Mouse (Mus musculus) CD4-positive helper T cell, adult 2 months (primary cell): ENCODE data around the gene Vezf1.

Experiments
- DNase-seq: peaks from one replicate; pipeline ENCODE4 v3.0.0-alpha.2; 2012; ENCODE audit warnings: low read depth, missing footprints, low spot score

Gene Vezf1

GRCm38 (mm10) chr11:88053821-88054220 is 14.3 kb upstream of the Vezf1 start:
- DNase-seq = no peak

- DNase-seq = peak; percentile 76
Measured at GRCm38 (mm10) chr11:88054589-88054988, 13.5 kb upstream of the Vezf1 start.

GRCm38 (mm10) chr11:88055777-88056176 is 12.3 kb upstream of the Vezf1 start:
- no peak for DNase-seq

GRCm38 (mm10) chr11:88057788-88058187 is 10.3 kb upstream of the Vezf1 start:
- no peak for DNase-seq

GRCm38 (mm10) chr11:88059141-88059540 is 8.9 kb upstream of the Vezf1 start:
- DNase-seq = peak; percentile 76

- DNase-seq = peak; percentile 49
Measured at GRCm38 (mm10) chr11:88061892-88062625, 6.0 kb upstream of the Vezf1 start.

GRCm38 (mm10) chr11:88065732-88066131 is 2.3 kb upstream of the Vezf1 start:
- no peak for DNase-seq

GRCm38 (mm10) chr11:88067191-88067585 is 891 bp upstream of the Vezf1 start:
- DNase-seq = peak; percentile 34

GRCm38 (mm10) chr11:88068411-88069245 is 549 bp downstream of the Vezf1 start:
- DNase-seq = peak; percentile 65

GRCm38 (mm10) chr11:88069246-88069570 is 1.1 kb downstream of the Vezf1 start:
- no peak for DNase-seq

- DNase-seq = no peak
Measured at GRCm38 (mm10) chr11:88070392-88070791, 2.3 kb downstream of the Vezf1 start.

- DNase-seq = no peak
Measured at GRCm38 (mm10) chr11:88071113-88071512, 3.0 kb downstream of the Vezf1 start.

GRCm38 (mm10) chr11:88073343-88073875 is 5.3 kb downstream of the Vezf1 start:
- DNase-seq = peak; percentile 69

GRCm38 (mm10) chr11:88075701-88076100 is 7.6 kb downstream of the Vezf1 start:
- DNase-seq = no peak

- no peak for DNase-seq
Measured at GRCm38 (mm10) chr11:88076394-88076793, 8.3 kb downstream of the Vezf1 start.

- DNase-seq = no peak
Measured at GRCm38 (mm10) chr11:88083699-88084098, 15.6 kb downstream of the Vezf1 start.

GRCm38 (mm10) chr11:88086737-88087627 is 18.9 kb downstream of the Vezf1 start:
- peak; percentile 84 for DNase-seq

GRCm38 (mm10) chr11:88089150-88089549 is 21.1 kb downstream of the Vezf1 start:
- DNase-seq = no peak

GRCm38 (mm10) chr11:88090293-88090692 is 22.2 kb downstream of the Vezf1 start:
- no peak for DNase-seq

GRCm38 (mm10) chr11:88091949-88092348 is 23.9 kb downstream of the Vezf1 start:
- DNase-seq = peak; percentile 27

- no peak for DNase-seq
Measured at GRCm38 (mm10) chr11:88097173-88097572, 29.1 kb downstream of the Vezf1 start.
